Mouse (Mus musculus): ENCODE measurements around the gene Tpk1.
"Not testable (repeated sequence)": the region's sequence is repeated elsewhere in the genome, so short reads cannot be mapped to it uniquely, and the experiment has no call there.

The Tpk1 gene

DNA sequence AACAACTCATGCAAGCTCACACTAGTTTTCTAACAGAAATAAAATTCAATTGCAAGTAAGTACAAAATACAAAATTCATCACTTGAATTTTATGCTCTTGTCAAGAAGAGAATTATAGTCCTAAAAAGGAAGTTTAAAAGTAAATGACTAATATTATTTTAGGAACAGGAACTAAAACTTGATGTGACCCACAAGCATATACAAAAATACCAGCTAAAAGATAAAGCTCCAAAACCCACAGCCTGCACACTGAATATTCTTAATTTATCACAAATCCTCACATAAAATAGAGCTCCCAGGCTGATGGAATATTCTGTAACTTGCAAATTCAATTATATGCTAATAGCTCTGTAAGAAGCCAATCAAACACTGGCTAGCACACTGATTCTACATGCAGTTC, 25.5 kb downstream of the Tpk1 start:
- DNase-seq (ENCODE audit: low spot score in 2 of 2): no peak

DNA sequence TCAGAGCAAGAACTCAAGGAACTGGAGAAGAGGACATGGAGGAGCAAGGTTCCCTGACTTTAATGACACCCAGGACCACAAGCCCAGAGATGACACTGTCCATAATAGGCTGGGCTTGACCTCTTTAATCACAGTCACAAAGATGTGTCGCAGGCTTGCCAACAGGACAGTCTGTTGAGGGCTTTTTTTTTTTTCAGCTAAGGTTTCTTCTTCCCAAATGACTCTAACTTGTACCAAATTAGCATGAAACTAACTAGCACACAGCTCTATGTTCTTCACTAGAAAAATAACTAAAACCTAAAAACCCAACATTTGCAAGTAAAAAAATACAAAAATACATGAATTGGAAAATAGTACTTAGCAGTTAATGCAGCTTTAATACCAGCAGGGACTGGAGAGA, 27.2 kb downstream of the Tpk1 start:
- DNase-seq (ENCODE audit: low spot score in 2 of 2): no peak

DNA sequence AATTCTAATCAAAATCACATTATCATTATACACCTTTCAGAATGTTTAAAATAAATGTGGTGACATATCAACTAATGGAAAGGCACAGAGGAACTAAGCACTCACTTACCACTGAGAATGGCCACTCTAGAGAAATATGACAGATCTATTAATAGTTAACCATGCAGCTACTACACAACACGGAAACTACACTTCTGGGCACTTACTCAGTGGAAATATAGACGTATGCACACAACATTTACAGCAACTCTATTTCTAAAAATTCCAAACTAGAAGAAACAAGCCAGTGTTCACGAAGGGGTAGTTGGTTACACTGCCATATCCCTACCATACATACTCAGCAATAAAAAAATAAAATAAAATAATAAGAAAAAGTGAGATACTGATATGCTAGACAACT, 28.0 kb downstream of the Tpk1 start:
- no peak for DNase-seq (ENCODE audit: low spot score in 2 of 2)

DNA sequence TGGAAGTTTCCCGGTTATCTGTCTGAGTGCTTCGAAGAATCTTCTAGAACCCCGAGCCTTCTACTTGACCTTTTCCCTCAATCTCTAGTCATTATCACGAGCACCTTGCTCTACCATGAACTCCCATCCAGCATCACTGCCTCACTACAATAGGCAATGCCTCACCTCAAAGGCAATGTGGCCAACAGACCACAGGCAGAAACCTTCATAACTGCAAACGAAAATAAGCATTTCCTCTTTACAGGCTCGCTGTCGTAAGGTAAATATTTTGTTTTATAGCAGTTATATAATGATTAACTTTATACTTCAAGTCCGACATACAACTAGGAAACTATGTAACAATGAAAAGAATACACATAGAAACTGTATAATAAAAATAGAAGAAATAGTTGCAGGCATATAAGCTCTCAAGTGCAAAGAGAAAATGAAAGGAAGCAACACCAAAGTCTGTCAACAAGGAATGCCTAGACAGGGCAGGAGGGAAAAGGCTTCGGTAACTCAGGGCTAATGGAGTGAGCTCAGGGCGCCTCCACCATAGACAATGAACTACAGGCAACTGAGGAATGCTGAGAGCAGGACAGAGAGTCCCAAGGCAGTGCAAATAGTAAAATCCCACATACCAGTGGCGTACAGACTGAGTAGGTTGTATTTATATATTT, 29.0 kb downstream of the Tpk1 start:
- no peak for DNase-seq (ENCODE audit: low spot score in 2 of 2)

DNA sequence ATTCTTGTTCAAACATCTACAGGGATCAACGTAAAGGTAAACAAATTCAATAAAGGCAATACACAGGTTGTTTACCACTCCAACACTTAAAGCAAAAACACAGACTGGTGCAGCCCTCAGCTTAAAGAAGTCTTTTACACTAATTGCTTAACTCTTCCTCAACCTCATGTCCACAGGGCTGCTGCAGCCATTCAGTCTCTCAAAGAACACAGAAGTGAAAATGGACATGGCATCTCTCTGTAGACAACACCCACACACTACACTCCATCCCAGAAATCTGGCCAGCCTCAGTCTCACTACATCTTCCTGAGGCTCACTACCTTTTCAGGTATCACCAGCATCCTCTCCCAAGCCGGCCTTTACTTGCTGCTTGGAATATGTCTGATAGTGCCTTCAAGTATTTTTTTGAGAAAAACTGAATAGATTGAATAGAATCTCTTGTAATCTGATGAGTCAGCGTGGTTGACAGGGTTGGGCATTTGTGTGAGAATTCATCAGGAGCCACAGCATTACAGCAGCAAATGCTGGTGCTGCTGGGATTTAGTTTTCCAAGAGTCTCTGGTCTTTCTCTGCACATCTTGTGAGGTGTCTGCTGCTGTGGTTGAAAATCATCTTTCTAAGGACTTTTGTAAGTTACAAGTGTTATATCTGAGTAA, 32.6 kb downstream of the Tpk1 start:
- no peak for DNase-seq (ENCODE audit: low spot score in 2 of 2)

DNA sequence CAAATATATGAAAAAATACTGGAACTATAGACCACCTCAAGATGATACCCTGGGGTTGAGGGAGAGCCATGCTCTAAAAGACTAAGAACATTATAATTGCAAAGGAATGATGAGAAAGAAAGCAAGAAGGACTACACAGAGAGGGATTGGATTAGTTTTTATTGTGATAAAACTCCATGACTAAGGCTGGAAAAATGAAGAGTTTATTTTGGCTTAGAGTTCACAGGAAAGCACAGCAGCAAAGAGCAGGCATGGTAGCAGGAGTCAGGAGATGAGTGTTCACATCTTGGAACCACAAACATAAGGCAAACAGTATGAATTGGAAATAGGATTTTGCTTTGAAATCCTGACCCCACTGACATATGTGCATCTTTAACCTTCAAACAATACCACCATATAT, 33.2 kb downstream of the Tpk1 start:
- no peak for DNase-seq (ENCODE audit: low spot score in 2 of 2)

DNA sequence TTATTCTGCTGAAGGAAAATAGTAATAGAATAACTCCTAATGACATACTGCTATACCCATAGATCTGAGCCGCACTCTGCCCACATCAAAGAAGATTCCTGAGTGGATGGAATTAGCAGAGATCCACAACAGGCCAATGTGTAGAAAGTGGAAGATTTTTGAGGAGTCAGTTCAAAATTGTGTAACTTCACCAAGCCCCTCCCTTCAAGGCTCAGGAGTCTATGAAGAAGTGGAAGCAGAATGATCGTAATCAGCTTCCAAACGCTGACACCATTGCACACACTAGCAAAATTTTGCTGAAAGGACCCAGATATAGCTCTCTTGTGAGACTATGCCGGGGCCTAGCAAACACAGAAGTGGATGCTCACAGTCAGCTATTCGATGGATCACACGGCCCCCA, 42.6 kb downstream of the Tpk1 start:
- not testable (repeated sequence) for DNase-seq (ENCODE audit: low spot score in 2 of 2)

DNA sequence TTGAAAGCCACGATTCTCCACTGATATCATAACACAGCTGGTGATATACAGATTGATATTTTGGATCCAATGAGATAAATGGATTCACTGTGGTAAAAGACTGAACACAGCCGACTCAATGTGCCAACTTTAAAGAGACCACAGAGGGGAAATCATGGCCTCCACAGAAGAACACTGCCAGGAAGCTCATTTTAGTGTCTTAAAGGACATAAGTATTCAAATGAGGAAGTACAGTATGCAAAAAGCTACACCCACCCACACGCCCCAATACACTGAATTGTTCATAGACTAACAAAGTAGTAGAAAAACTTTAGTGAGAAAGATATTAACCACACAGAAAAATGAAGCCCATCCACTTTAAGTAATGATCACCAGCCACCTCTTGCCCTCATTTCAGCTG, 46.8 kb downstream of the Tpk1 start:
- no peak for DNase-seq (ENCODE audit: low spot score in 2 of 2)

DNA sequence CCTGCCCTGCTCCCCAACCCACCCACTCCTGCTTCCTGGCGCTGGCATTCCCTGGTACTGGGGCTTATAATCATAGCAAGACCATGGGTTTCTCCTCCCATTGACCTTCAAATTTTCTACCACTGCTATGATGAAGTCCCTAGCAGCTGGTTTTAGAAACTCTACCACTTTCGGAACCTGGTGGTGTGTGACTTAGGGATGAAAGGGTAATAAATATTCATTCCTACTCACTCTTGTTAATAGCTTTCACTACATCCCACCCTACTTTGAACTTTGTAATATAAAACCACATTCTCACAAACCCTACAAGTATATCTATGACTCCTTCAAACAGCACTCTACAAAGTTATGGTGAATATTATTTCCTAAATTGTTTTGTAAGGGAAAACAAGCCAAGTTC, 54.3 kb downstream of the Tpk1 start:
- no peak for DNase-seq (ENCODE audit: low spot score in 2 of 2)

DNA sequence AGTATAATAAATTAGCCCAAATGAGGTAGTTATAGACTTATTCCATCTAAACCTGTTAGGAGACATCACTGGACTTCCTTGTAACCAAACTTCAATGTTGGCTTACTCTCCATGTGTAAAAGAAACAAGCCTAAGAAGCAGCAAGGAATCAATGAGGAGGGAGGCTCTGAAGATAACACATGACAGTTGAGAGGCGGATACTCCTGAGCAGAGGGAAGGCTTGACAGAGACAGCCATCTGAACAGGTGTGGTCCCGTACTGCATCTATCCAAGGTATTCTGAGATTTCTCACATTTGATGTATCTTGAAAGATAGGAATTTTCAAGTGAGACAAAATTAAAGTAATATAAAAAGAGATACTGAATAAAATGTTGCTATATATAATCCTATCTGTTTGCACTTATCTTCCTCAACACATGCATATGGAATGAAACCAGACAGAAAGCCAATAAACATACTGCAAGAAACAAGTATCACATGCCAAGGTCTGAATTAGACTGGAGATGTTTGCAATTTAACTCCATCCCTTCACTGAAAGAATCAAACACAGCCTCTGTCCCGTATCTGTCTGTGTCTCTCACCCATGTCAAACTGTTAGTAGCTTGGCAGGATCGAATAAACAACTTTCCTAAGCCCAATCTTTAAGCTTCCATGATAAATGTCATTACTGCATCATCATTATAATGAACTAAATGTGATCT, 75.1 kb downstream of the Tpk1 start:
- DNase-seq (ENCODE audit: low spot score in 2 of 2): no peak

DNA sequence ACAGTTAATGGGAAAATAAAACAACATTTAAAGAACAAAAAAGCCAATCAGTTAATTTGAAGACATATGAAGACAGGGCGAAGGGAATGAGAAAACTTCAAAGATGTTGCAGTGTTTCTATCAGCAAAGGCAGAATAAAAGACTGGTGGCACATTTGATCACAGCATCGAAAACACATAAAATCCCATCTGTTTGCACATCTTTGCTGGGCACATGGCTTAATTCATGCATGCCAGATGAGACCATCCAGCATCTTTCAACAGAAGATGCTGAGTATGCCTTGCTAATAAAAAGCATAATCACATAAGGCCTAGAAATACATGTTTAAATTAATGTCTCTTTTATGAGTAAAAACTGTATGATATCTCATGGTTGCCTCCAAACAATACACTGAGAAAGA, 80.8 kb downstream of the Tpk1 start:
- no peak for DNase-seq (ENCODE audit: low spot score in 2 of 2)

DNA sequence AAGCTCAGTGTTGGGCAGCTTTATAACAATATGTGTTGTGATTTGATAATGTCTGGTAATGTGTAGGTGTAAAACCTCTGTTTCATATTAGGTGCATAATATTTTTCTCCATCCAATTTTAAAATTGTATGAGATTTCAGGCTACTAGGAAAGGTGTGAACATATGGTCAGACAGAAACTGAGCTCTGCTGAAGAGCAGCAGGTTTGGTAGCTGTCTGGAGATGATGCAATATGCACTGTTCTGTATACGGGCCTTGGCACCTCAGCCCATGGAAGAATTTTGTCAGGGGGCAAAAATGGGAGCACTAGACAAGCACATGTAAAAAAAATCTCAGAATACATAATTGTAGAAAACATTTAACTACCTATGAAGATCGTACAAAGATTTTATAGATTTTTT, 84.3 kb downstream of the Tpk1 start:
- no peak for DNase-seq (ENCODE audit: low spot score in 2 of 2)

DNA sequence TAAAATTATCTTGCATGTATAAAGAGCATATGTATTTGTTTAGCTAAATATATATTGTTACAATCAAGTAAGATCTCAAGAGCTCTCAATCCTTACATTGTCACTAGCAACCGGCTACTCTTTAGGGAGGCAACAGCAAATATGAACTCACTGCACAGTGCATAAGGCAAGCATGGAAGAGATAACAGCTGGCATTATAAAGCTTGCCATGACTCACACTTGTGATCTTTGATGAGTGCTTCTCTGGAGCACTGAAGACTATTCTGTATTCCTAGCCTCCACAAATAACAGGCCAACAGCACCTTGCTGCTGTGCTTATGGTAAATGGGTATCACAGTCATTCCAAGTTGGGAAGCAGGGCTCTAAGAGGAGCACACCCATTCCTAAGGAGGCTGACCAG, 98.2 kb downstream of the Tpk1 start:
- DNase-seq (ENCODE audit: low spot score in 2 of 2): no peak

DNA sequence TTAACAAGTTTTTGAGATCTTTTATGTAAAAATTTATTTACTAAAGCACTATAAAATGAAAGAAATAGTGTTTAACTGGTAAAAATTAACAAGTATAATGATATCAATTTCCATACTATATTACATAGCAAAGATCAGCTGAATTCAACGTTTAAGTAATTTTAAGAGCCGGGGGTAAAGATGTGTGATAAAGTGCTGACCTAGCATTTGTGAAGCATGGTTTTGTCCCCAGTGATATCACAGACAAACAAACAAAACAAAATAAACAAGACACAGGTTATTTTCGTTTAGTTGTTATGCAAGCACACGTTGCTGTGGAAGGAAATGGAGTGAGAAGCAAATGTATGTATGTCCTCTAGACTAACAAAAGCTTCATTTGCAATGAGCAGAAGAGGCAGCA, 103.6 kb downstream of the Tpk1 start:
- DNase-seq (ENCODE audit: low spot score in 2 of 2): no peak

DNA sequence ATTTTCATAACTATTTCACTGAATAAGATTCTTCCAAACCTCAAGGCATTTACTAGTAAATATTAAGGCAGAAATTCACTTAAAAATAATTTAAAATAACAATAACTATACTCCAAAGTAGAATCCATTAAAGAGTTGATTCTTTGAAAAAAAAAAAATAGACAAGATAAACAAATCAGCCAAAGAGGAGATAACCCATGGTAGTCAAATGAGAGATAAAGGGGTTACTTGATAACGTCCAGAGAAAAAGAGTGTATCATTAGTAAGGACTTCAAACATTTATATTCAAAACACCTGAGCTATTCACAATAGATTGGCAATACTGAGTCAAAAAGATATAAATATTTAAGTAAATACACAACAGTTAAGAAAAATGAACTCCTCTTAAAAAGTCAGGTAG, 114.7 kb downstream of the Tpk1 start:
- no peak for DNase-seq (ENCODE audit: low spot score in 2 of 2)

DNA sequence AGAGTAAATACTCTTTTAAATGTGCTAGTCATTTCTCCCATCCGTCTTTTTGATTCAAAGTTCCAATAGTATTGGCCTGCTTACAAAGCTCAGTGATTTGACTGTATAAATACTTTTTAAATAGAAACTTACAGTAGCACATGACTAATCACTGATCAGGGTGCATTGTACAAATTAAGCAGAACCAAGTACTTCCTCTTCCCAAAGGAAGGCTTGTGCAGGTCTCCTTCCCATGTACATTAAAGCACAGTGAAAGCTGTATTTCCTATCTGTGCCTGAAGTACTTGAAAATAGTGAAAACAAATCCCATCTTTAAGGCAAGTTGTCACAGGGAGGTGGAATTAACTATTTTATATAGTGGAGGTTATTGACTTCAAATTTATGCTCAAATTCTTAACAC, 119.5 kb downstream of the Tpk1 start:
- no peak for DNase-seq (ENCODE audit: low spot score in 2 of 2)

DNA sequence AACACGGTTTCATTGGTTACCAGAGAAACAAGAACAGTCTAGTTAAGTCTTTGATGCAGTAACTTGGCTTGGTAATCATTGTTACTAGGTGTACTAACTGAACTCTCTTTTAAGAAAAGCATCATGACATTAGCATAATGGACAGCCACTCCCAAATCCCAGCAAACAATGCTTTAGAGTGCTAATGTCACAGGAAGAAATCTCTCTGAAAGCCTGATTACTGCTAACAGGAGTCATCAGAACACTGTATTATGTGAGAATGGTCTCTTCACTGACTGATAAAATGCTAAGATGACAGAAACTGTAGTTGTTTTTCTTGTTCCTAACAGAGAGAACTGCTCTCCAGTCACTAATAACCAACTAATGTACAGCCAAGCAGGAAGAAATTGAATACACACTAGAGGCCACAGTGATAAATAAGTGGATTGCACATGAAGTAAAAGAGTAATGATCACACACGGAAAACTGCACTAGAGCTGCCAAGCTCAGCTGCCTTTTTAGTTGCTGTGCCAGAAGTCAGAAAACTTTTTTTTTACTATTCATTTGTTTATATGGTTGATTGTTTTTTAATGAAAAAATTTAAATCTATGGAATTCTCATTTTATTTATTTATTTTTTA, 128.7 kb downstream of the Tpk1 start:
- DNase-seq (ENCODE audit: low spot score in 2 of 2): no peak

DNA sequence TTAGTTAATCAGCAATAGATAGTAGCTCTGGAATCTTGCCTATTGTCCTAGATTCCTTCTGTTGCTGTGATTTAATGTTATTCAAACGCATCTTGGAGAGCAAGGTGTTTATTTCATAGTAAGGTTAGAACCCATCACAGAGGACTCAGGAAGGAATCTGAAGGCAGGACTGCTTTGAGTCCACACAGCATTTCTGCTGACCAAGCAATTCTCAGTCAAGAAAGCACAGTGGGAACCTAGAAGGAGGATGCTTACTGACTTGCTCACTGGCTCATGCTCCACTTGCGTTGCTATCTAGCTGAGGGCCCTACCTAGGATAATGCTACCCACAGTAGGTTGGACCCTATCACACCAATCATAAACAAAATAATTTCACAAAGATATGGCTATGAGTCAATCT, 130.6 kb downstream of the Tpk1 start:
- no peak for DNase-seq (ENCODE audit: low spot score in 2 of 2)

DNA sequence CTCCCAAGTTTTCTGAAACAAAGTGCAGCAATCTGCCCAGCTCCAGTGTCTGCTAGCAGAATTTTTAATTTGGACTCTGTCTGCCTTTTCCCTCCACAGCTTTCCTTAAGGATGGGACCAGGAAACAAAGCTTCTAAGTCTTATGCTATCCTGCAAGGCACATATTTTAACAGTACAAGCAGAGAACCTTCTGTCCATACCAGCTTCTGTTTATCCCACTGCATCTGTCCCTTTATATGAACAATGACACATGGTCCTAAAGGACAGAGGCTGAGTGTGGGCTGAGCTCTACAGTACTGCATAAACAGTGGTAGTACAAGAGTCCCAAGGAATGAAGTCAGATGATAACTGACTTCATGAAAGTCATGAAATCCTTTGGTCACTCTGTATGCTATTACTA, 132.8 kb downstream of the Tpk1 start:
- DNase-seq (ENCODE audit: low spot score in 2 of 2): no peak

DNA sequence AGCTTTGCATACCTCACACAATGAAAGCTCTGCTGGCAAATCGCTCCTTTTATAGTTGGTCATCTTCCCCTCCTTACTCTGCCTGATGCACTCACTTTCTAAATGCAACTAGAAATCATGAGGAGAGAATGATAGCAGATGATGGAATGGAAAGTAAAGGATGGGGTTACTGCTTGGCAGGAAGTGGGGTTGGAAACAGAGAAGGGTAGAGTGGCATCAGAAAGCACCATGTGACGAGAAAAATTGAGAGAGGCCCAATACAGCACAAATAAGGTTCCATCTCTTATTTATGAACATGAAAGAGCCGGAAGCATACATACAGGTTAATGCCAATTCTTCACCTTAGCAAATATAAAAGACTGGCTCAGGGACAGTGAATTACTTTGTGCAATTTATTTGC, 133.3 kb downstream of the Tpk1 start:
- no peak for DNase-seq (ENCODE audit: low spot score in 2 of 2)

DNA sequence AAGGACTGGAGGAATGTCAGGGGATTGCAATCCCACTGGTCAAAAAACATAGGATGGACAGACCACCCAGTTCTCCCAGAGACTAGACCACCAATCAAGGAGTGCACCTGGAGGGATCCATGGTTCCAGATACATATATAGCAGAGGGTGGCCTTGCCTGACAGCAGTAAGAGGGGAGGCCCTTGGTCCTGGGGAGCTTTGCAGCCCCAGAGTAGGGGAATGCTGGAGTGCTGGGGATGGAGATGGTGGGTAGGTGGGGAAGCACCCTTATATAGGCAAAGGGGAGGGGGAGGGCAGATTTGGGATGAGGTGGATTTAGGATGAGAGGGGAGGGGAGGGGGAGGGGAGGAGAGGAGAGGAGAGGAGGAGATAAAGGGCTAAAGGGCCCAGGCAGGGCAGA, 134.1 kb downstream of the Tpk1 start:
- no peak for DNase-seq (ENCODE audit: low spot score in 2 of 2)

DNA sequence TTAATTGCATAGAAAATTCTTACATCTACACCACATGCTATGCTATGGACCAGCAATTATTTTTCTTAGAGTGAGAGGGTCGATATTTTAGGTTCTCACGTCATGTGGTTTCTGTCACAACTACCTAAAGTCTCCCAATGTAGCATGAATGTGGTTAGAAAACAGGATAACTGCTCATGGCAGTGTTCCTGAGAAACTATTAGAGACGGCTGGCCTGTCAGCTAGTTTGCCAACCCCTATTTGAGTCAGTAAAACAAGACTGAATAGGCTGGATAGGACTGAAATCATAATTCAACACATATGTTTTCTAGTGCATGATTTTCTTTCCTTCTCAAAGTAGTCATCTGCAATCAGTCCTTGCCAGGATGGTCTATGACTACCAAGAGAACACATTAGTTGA, 137.1 kb downstream of the Tpk1 start:
- no peak for DNase-seq (ENCODE audit: low spot score in 2 of 2)

DNA sequence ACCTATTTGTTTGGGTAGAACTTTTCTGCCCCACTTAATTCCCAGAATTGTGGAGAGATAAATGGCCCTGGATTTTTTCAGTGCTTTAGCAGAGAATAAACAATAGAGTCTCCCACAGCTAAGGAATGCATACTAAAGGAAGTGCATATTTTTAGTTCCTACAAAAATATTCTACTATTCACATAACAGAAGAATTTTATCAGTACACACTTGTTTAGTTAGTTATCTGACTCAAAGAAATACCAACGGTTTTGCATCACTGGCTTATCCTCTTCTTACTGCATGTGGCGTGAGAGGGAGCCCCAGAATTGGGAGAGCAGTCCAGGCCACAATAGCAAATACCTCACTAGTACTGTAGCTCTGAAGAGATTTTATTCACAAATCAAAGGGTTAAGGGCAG, 141.1 kb downstream of the Tpk1 start:
- no peak for DNase-seq (ENCODE audit: low spot score in 2 of 2)
